Mouse (Mus musculus) MEL (cell line): Measurements from ENCODE around the gene Mtor. TPM values are rescaled to one million over a fixed set of nuclear protein-coding genes. Genes with fewer than 3 reads are reported as not detected.

Experiments
- DNase-seq: peaks from one replicate; pipeline ENCODE4 v3.0.0; 2011; ENCODE audit warnings: low read depth, low spot score
- H3K27ac ChIP-seq: 2 replicates; pipeline ENCODE4 v1.5.1; 2012; ENCODE audit warnings: low read depth, mild to moderate bottlenecking, control low read depth, low read length, moderate library complexity; ENCODE audit not compliant: control insufficient read depth
- H3K27me3 ChIP-seq, 2 experiments: fragments of 150-350 bp in 1 of 2; sonication (generic) in 1 of 2; 2 replicates each; pipeline ENCODE4 v1.6.1; 2012; ENCODE audit warnings: low read length in 2 of 2, mild to moderate bottlenecking in 2 of 2, improper control_type of control experiment in 1 of 2, moderate library complexity in 1 of 2; ENCODE audit not compliant: insufficient read depth in 2 of 2, control insufficient read depth in 1 of 2
- H3K36me3 ChIP-seq, 2 experiments: 2 replicates each; pipeline ENCODE4 v1.6.1; 2012 to 2014; ENCODE audit warnings: low read length in 2 of 2, improper control_type of control experiment in 1 of 2, inconsistent platforms in 1 of 2, mild to moderate bottlenecking in 1 of 2; ENCODE audit not compliant: insufficient read depth in 2 of 2, control insufficient read depth in 1 of 2
- H3K4me1 ChIP-seq, 2 experiments: fragments of 150-350 bp in 1 of 2; sonication (generic) in 1 of 2; 2 replicates each; pipeline ENCODE4 v1.6.1; 2012; ENCODE audit warnings: low read length in 2 of 2, improper control_type of control experiment in 1 of 2, mild to moderate bottlenecking in 1 of 2; ENCODE audit not compliant: insufficient read depth in 2 of 2, control insufficient read depth in 1 of 2
- H3K4me3 ChIP-seq, 2 experiments: fragments of 150-350 bp in 1 of 2; sonication (generic) in 1 of 2; 2 replicates each; pipeline ENCODE4 v1.5.1; 2012; ENCODE audit warnings: low read depth in 2 of 2, low read length in 2 of 2, mild to moderate bottlenecking in 2 of 2, moderate library complexity in 2 of 2, control low read depth in 1 of 2, improper control_type of control experiment in 1 of 2; ENCODE audit not compliant: control insufficient read depth in 1 of 2, insufficient read depth in 1 of 2
- H3K79me2 ChIP-seq: 2 replicates; pipeline ENCODE4 v1.6.1; 2012; ENCODE audit warnings: mild to moderate bottlenecking, low read length, moderate library complexity; ENCODE audit not compliant: control insufficient read depth, poor library complexity, insufficient read depth
- H3K9ac ChIP-seq: 2 replicates; pipeline ENCODE4 v1.6.1; 2012; ENCODE audit warnings: low read depth, mild to moderate bottlenecking, control low read depth, low read length, moderate library complexity; ENCODE audit not compliant: control insufficient read depth, poor library complexity, severe bottlenecking
- H3K9me3 ChIP-seq: fragments of 150-350 bp; sonication (generic); replicated peaks from 2 replicates; pipeline ENCODE4 v1.6.1; 2012; ENCODE audit warnings: mild to moderate bottlenecking, low read length, improper control_type of control experiment, moderate library complexity; ENCODE audit not compliant: insufficient read depth
- CTCF ChIP-seq, 3 experiments: IDR thresholded peaks in 2 of 3; conservative IDR thresholded peaks in 1 of 3; 2 replicates each; pipeline ENCODE4 v1.5.1; 2011 to 2012; ENCODE audit warnings: low read length in 3 of 3, low read depth in 2 of 3, mild to moderate bottlenecking in 2 of 3, improper control_type of control experiment in 1 of 3, inconsistent platforms in 1 of 3, mixed read lengths in 1 of 3, moderate library complexity in 1 of 3; ENCODE audit not compliant: control insufficient read depth in 1 of 3, insufficient read depth in 1 of 3, poor library complexity in 1 of 3, severe bottlenecking in 1 of 3
- E2F4 ChIP-seq: IDR thresholded peaks from 2 replicates; pipeline ENCODE4 v1.6.1; 2011; ENCODE audit warnings: low read depth, low read length, improper control_type of control experiment, borderline replicate concordance
- MAX ChIP-seq: IDR thresholded peaks from 2 replicates; pipeline ENCODE4 v1.6.1; 2011; ENCODE audit warnings: low read length, improper control_type of control experiment
- MXI1 ChIP-seq: IDR thresholded peaks from 2 replicates; pipeline ENCODE4 v1.6.1; 2011; ENCODE audit warnings: mild to moderate bottlenecking, low read depth, low read length, improper control_type of control experiment
- NRF1 ChIP-seq: IDR thresholded peaks from 2 replicates; pipeline ENCODE4 v1.6.1; 2014; ENCODE audit warnings: low read depth, mild to moderate bottlenecking, inconsistent platforms, low read length, improper control_type of control experiment, moderate library complexity; ENCODE audit not compliant: poor library complexity, insufficient read depth, severe bottlenecking
- RAD21 ChIP-seq: IDR thresholded peaks from 2 replicates; pipeline ENCODE4 v1.6.1; 2011; ENCODE audit warnings: mild to moderate bottlenecking, low read depth, low read length, improper control_type of control experiment
- SMC3 ChIP-seq: IDR thresholded peaks from 2 replicates; pipeline ENCODE4 v1.6.1; 2011; ENCODE audit warnings: low read depth, low read length, improper control_type of control experiment
- TBP ChIP-seq: IDR thresholded peaks from 2 replicates; pipeline ENCODE4 v1.8.0; 2011; ENCODE audit warnings: low read depth, low read length, improper control_type of control experiment
- USF1 ChIP-seq: IDR thresholded peaks from 2 replicates; pipeline ENCODE4 v1.6.1; 2014; ENCODE audit warnings: low read depth, mild to moderate bottlenecking, inconsistent platforms, low read length, improper control_type of control experiment, moderate library complexity
- polyA plus RNA-seq, 2 experiments: library from polyadenylated mRNA; stranded (reverse) in 1 of 2; unstranded in 1 of 2; fragments of >175 nt in 1 of 2; fragments of >200 nt in 1 of 2; gene quantifications; 2 replicates each; pipeline versions ENCODE4 v1.2.1 to v1.2.4; 2012; ENCODE audit warnings: low replicate concordance in 2 of 2, low read depth in 1 of 2; ENCODE audit not compliant: insufficient read length in 2 of 2, insufficient read depth in 1 of 2, missing spikeins in 1 of 2
- total RNA-seq: library from RNA; depleted of rRNA; stranded (reverse); fragments of 300-350 nt; gene quantifications from 2 replicates; pipeline ENCODE4 v1.2.3, GENCODE M21; 2012

Mtor gene
- total and polyA plus RNA-seq, 3 experiments = 23.9 to 35.2 TPM; not detected in 1

DNA sequence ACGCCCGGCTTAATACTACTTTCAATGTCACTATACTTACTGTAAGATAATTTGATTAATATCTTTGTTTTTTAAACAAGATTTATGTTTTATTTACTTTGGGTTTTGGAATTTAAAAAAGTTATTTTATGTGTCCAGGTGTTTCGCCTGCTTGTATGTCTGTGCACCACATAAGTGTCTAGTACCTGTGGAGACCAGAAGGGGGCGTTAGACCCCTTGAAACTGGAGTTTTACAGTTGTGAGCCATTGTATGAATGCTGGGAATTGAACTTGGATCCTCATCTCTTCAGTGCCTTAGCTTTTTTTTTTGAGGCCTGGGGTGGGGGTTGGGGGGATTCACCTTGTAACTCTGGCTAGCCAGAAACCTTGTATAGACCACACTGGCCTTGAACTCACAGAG, 13.4 kb downstream of the Mtor start:
- no peak for TF ChIP-seq MAX
- TF ChIP-seq CTCF (IDR thresholded peaks at IDR 0.05 in 2 of 3, conservative IDR thresholded peaks at IDR 0.05 in 1 of 3; ENCODE audit: control insufficient read depth in 1 of 3, insufficient read depth in 1 of 3, low read depth in 2 of 3, low read length in 3 of 3, poor library complexity in 1 of 3, severe bottlenecking in 1 of 3) = peak; percentile 11 to 51 (median 47); a peak in 5 of 6 replicates
- peak; percentile 8 for TF ChIP-seq RAD21
- no peak for TF ChIP-seq MXI1
- 0 out of 2 replicates have a peak, but pooled peaks have one; percentile 16 for TF ChIP-seq SMC3
- no peaks in the 10 kb centered on the region; a peak in 1 of 4 replicates for H3K36me3 ChIP-seq

DNA sequence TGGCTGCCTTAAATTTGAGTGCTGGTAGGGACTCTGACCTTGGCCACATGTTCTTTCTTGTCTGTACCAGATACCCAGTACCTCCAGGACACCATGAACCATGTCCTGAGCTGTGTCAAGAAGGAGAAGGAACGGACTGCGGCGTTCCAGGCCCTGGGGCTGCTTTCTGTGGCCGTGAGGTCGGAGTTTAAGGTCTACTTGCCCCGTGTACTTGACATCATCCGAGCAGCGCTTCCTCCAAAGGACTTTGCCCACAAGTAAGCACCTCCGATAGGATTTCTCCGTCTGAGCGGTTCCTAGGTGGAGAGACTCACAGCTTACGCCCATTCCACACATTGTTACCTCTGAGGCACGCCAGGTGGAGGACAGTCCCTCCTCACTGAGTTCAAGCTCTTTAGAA, 14.3 kb downstream of the Mtor start:
- H3K9ac ChIP-seq = no peak overlapping the region

More for the DNA sequence above, 13.4 kb downstream of the Mtor start:
- H3K9ac ChIP-seq = no peak overlapping the region
- H3K4me1 ChIP-seq = no peaks in the 10 kb centered on the region
- no peaks in the 10 kb centered on the region for H3K9me3 ChIP-seq
- H3K4me3 ChIP-seq = no peak overlapping the region
- no peaks in the 10 kb centered on the region for H3K27me3 ChIP-seq
- no peaks in the 10 kb centered on the region for H3K79me2 ChIP-seq
- peak; percentile 43 for DNase-seq
- no peak overlapping the region for H3K27ac ChIP-seq

DNA sequence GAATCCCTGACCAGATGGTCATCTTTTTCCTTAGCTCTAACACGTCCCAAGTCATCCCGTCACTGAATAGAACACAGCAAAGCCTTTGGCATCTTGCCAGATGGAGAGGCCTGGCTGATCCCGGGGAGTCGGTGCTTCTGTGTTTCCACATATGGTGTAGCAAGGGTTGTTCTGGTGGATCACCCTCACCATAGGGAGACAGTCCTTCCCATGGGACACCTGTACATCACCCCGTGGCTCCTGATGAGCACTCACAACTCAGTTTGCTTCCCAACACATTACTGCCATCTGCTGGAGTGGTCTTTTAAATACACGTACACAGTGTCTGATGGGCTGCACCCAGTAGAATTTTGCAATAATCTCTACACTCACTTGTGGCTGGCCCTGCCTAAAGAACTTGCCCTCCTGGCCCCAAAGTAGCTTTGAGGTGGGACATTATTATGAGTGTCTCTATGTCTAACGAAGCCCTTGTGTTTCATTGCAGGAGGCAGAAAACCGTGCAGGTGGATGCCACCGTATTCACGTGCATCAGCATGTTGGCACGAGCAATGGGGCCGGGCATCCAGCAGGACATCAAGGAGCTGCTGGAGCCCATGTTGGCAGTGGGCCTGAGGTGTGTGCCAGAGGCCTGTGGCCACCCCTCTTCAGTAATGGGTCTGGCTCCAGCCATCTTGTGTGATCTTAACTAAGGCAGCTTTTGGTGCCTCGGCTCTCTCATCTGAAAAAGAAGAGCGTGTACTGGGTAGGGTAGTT, 15.0 kb downstream of the Mtor start:
- no peak overlapping the region for H3K4me3 ChIP-seq
- no peak overlapping the region for H3K9ac ChIP-seq
- H3K27me3 ChIP-seq = no peaks in the 10 kb centered on the region
- H3K27ac ChIP-seq = no peak overlapping the region
- H3K79me2 ChIP-seq = no peaks in the 10 kb centered on the region
- H3K36me3 ChIP-seq = no peaks in the 10 kb centered on the region; a peak in 1 of 4 replicates
- TF ChIP-seq CTCF (IDR thresholded peaks at IDR 0.05 in 2 of 3, conservative IDR thresholded peaks at IDR 0.05 in 1 of 3; ENCODE audit: control insufficient read depth in 1 of 3, insufficient read depth in 1 of 3, low read depth in 2 of 3, low read length in 3 of 3, poor library complexity in 1 of 3, severe bottlenecking in 1 of 3) (peak; percentile 33 to 55 (median 48)), E2F4 (no peak), SMC3 (peak; percentile 32; the same call in 1 of the 2 replicates), RAD21 (peak; percentile 18), USF1 (no peak)
- H3K4me1 ChIP-seq = no peaks in the 10 kb centered on the region
- DNase-seq = peak; percentile 59
- no peaks in the 10 kb centered on the region for H3K9me3 ChIP-seq

More for the DNA sequence above, 14.3 kb downstream of the Mtor start:
- Histone ChIP-seq H3K4me1 (no peaks in the 10 kb centered on the region), H3K9me3 (no peaks in the 10 kb centered on the region), H3K27me3 (no peaks in the 10 kb centered on the region), H3K79me2 (no peaks in the 10 kb centered on the region), H3K36me3 (no peaks in the 10 kb centered on the region; a peak in 1 of 4 replicates), H3K4me3 (no peak overlapping the region), H3K27ac (no peak overlapping the region)
- TF ChIP-seq TBP = no peak
- TF ChIP-seq NRF1 = no peak
- no peak for DNase-seq
